Mouse (Mus musculus) kidney, adult 10 weeks (tissue): ENCODE data around the gene Usp18. TPM values are rescaled to one million over a fixed set of nuclear protein-coding genes. Genes with fewer than 3 reads are reported as not detected.

ENCODE experiments used
- polyA plus RNA-seq: library from polyadenylated mRNA; stranded (reverse); fragments of 350-450 nt; fragmentation: Illumina TruSeq; extraction: RNeasy Lipid Tissue Mini Kit (QIAGEN cat#74804); gene quantifications from one replicate; pipeline ENCODE4 v1.2.3, GENCODE M21; 2014; ENCODE audit warnings: low read depth, low replicate concordance

The Usp18 gene
- 4.3 TPM for polyA plus RNA-seq

DNA sequence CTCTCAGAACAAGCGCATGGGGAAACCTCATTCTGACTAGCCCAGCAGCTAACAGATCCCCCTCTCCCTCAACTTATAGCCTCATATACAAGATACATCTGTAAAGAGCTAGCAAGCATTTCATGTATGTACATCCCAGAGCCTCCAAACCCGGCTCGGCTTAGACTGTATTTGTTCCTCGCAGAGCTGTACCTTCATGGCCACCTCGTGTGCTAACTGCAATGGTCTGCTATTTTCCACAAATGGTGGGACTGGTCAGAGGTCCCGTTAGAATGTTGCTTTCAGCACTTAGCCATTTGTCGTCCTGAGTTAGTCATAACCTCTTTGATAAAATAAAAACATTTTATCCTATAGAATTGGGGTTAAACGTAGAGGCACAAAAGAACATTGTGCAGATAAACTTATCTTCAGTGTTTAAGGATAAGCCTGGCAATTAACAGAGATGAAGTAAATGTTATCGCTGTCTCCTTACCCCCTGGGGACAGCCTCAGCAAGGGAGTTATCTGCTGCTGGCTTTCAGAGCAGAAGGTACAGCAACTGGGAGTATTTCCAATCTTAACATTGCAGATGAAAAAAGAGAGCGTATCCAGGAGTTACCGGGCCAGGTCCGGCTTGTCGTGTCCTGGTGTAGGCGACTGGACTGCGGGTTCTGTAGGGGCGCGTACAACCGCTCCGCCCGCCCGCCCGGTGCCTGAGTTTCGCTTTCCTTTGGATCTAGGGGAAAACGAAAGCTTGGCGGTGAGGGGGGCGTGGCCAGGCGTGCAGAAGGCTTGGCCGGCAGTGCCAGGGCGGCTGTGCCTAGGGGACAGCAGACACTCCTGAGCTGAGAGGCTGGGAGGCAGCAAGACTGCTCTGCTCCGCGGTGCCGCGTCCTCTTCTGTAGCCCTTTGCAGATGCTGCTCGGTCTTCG is at the start of gene Usp18:
Gene Usp18, plus strand, starts transcription at position 780 of the 910 bp plus-strand sequence.

GRCm38 (mm10) chr6:121210149-121210925 is 35.4 kb upstream of the Usp18 start, which contains the start of gene Tuba8:
Gene Tuba8, plus strand, starts transcription at chr6:121210696.

GRCm38 (mm10) chr6:121299954-121300353 is 54.2 kb downstream of the Usp18 start, which contains the start of gene Slc6a13:
Gene Slc6a13, plus strand, starts transcription at chr6:121300227.

Other genes starting within 250 kb of the Usp18 start
- gene Mical3, start 114.9 kb upstream of the Usp18 start, polyA plus RNA-seq = 5.7 TPM
- gene Pex26, start 62.2 kb upstream of the Usp18 start, polyA plus RNA-seq = 2.6 TPM
- 0.24 TPM for gene Tuba8, start 35.2 kb upstream of the Usp18 start, polyA plus RNA-seq
- gene Slc6a13, start 54.3 kb downstream of the Usp18 start, polyA plus RNA-seq = 16.3 TPM
- 1.5 TPM for gene Slc6a12, start 97.2 kb downstream of the Usp18 start, polyA plus RNA-seq
- gene Iqsec3, start 227.8 kb downstream of the Usp18 start, polyA plus RNA-seq = not detected